Mouse (Mus musculus) urinary bladder, adult 2 months (tissue): Measurements from ENCODE around the gene Tlr2. TPM values are rescaled to one million over a fixed set of nuclear protein-coding genes. Genes with fewer than 3 reads are reported as not detected.

ENCODE experiments used
- DNase-seq: peaks from one replicate; pipeline ENCODE4 v3.0.0; 2022; ENCODE audit warnings: low spot score
- polyA plus RNA-seq: library from polyadenylated mRNA; depleted of rRNA; stranded (reverse); fragments of >200 nt; gene quantifications from 2 replicates; pipeline ENCODE4 v1.2.3, GENCODE M21; 2012; rRNA removed

Tlr2 gene
- polyA plus RNA-seq, 1 experiment = 8.2 TPM

DNA sequence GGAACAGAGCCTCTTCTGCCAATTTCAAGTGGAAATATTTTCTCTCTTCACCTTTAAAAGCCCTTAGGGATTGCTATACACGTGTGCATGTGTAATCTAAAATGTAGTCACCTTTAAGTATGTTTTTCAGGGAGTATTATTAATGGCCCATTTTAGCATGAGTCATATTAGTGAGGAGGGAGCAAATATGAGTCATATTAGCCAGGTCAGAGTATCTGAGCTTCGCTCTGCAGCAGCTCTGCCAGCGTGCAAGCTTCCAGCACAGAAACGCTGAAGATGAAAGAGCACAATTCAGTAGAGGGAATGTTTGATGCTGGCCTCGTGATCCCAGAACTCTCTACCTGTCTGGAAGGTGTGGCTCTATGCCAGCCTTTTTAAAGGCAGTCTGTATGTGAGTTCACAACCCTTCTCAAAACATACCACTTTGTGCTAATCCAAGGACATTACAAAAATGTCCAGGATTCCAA lies 13.4 kb downstream of the Tlr2 start:
- no peak for DNase-seq

DNA sequence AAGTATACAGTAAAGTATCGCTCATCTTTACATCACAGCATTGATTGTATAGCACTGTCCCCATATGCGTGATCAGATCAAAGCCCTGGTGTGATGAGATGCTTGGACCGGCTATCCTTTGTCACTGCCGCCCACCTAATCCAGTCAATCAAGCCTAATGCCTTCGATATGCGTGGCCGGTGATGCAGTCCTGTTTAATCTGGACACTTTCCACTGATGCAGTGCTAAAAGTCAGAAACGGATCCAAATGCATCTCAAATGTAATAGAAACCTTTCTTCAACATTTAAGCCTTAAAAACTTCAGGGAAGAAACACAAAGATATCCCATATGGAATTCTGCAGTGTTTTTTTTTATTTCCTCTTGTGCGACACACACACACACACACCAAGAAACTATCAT lies 13.9 kb downstream of the Tlr2 start:
- no peak for DNase-seq

DNA sequence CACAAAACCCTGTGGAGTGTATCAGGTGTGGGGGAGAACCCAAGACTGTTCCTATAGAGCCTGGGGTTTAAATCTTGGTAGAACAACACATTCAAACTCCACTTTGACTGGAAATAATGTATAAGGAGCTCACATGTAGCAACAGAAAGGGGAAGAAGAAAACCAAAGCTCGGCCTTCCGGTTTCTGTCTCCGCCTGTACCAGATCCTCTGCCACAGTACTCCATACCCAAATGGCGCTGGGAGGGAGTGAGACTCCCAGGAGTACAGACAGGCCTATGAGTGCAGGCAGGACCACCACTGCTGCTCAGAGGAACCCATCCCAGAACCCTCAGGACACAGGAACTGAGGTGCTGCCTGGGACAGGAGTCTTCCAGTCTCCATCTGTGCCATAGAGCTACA lies 17.8 kb downstream of the Tlr2 start:
- no peak for DNase-seq

DNA sequence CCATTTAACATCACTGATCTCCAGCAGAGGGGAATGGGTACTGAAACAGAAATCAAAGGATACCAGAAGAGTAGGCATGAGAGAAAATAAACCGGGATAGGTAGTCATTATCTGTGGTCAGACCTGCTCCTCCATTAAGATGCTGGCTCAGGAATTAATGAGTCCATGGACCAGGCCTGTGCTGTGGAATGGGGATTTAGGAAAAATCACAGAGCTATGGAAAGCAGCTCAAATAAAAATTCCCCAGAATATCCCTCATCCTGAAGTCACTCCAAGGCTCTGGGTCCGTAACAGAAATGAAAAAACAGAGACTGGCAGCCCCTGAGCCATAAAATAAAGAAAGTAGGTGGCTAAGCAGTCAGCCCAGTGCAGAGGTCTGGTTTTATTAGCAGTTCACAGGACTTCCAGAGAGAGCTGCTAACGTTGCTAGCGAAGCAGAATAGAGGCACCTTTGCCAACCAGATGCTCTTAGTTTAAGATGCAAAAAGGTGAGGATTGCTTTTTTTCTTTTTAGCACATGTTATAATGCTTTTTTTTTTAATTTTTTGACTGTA lies 25.1 kb downstream of the Tlr2 start:
- no peak for DNase-seq

DNA sequence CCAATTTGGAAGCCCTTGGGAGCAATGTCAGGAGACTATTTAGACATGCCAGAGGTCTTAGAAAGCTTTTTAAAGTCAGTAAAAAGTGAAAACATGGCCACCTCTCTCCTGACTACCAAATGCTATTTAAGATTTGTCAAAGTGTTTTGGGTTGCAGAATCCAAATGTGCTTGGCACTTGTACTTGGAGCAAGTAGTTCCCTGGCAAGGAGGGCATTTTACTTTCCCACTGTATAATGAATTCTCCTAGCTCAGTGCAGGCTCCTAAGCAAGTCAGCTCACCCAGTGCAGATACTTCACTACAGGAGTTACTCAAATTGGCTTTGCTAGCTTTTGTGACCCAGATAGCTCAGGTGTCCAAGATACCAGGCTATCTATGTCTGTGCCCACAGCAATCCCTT lies 28.7 kb downstream of the Tlr2 start:
- no peak for DNase-seq

DNA sequence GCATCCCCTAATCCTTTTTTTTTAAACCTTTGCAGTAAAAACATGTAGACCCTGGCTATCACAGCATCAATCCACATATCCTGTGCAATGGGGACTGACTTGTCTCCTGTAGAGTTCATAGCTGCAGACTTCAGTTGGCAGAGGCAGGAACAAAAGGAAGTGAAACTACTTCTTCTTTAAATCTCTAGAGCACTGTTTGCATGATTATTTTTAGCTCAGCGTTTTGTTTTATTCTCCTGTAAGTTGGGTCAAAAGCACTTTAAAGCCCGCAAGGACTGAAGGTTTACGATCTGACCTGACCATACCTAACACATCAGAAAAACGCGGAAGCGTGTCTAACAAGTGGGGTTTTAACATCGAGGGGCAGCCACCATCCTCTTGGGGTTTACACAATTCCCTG lies 29.6 kb downstream of the Tlr2 start:
- DNase-seq = no peak

DNA sequence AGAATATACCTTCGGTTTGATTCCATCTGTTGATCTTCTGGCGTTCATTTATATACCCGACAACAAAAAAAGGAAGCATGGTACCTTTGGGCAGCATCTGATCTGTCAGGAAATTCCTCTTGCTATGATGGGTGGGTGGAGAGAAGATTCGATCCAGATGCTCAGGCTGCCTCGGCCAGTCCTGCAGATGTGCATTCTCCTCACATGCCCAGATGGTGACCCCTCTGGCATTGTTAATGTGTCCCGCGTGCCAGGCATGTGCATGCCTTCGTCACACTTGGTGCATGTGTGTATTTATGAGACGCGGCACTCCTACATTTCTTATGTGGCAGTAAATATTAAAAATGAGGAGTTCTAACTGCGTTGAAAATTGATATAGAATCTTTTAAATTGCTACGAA lies 33.1 kb downstream of the Tlr2 start:
- DNase-seq = no peak

DNA sequence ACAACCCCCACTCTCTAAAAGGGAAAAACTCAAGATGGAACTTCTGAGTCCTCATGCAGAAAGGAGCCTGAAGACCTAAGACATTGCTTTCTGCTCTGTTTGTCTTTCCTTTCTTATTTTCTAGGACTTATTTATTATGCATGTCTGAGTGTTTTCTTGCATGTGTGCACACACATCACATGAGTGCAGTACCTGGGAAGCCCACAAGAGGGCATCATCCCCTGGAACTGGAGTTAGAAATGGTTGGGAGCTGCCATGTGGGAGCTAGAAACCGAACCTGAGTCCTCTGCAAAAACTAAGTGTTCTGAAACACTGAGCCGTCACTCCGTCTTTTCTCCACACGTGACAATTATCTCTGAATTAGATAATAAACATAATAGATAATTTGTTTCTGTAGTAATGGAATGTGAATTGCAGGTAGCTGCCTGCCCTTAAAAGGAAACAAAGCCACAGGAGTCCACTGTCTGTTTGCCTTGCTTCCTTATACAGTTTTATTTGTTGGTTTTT lies 39.9 kb downstream of the Tlr2 start:
- no peak for DNase-seq

DNA sequence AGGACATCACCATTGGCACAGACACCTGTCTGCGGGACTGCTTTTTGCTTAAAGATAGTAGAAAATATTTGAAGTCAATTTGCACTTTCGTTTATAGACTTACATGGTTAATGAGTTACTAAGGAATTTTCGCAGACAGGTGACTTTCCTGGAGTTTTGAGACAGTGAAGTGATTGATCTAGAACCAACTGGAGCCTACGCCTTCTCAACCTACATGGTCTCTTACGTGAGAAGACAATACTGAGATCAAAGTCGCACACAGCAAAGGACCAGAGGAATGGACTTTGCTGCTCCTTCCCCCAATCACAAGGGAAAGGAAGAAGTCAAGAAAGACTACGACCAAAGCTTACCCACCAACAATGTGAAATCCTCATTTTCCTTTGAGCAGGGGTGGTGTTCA lies 42.1 kb downstream of the Tlr2 start:
- no peak for DNase-seq

DNA sequence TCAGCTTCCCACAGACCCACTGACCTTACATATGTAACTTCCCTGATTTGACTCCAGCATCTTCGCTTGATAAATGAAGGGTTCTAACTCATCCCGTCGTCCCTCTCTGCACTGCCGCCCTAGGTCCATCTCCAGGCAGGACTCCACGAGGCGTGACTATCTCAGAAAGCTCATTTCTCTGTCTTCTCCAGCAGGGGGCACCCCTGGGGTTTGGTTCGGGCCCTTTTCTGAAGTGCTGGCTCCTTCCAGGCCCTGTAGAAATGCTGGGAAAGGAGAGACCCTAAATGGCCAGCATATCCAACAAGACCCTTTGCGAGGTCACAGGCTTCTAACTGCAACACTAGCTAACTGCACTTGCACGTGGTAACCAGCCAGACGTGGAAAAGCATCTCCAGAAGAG lies 43.7 kb downstream of the Tlr2 start:
- DNase-seq = peak; percentile 42

DNA sequence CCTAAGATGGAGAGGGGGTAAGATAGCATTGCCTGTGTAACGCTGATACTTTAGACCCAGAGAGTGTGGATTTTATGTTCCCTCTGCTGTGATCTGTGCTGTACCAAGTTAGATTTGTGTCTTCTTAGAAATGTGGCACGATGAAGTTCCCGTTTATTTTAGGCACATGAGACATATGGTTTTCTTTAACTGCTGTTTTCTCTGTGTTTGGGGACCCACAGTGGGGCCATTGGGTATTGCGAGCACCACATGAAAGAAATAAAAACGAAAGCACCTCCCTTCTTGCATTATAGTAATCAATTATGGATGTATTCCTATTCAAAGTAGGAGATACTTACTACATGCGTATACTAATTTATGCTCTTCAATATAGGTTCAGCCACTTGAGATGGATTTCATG lies 44.5 kb downstream of the Tlr2 start:
- no peak for DNase-seq

DNA sequence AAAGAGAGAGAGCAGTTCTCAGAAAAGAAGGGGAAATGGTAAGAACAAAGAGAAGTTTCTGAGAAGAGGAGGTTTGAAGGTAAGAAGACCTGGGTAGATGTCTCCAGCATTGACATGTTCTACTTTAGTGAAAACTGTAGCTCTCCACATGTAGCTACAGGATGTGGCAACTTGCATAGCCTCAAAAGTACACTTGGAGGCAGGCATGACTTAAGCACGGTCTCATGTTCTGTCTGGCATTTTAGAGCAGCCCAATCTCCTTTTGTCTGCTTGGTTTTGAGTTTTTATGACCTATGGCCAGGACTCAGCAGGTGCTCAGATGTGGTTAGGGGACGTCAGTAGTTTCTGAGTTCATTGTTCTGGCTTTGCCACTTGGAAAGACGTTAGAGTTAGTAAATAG lies 50.1 kb downstream of the Tlr2 start:
- DNase-seq = no peak

DNA sequence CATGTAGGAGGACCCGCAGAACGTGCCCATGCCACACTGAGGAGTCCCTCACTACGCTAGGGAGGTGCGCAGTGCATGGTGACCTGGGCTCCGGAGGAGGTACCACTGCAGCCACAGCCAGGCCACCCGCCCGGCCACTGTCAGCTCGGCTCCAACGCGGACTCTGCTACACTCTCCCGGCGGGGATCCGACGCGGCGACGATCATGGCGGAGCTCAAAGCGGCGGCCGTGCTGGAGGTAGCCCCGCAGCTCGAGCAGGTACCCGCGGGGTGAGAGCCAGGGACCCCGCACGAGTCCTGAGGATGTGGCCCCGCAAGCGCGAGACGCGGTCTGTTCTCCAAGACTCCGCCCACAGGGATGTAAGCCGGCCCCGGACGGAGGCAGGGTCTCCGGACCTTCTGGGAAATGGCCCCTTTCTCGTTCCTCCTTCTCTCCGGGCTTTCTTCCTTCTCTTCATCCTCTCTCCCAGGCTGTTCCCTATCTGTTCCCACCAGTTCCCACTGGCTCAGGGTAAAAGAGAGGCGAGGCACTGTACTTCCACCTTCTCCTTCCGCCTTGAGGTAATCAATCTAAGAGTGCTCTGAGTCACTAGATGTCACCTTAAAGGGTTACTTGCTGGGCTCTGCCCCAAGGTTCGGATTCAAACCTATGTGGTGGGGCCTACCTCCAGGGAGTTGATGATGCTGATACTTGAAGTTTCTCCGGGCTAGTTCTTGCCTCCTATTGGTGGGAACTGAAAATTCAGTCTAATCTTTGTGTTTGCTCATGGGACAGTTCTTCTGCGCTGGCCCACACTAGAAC lies 51.7 kb downstream of the Tlr2 start:
- DNase-seq = no peak

DNA sequence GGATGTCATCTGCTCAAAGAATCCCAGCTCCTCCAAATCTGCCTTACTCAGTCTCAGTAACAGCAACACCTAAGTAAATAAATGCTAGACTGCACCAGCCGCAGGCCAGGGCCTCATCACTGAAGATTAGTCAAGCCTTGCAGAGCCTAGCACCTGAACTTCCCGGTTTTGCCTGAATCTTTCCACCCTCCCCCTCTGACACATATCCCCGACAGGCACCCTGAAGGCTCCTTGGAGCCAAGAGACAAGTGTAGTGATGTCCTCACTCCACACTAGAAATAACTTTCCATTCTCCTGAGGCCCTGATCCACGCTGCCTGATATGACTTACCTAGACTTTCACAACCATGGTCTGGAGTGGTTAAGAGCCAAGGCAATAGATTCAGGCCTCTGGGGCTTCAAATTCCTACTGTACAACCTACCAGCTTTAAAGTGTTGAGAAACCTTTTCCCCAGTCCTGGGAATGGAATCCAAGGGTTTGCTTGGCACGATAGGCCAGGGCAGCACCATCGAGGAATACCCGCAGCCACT lies 53.7 kb downstream of the Tlr2 start:
- peak; percentile 16 for DNase-seq

DNA sequence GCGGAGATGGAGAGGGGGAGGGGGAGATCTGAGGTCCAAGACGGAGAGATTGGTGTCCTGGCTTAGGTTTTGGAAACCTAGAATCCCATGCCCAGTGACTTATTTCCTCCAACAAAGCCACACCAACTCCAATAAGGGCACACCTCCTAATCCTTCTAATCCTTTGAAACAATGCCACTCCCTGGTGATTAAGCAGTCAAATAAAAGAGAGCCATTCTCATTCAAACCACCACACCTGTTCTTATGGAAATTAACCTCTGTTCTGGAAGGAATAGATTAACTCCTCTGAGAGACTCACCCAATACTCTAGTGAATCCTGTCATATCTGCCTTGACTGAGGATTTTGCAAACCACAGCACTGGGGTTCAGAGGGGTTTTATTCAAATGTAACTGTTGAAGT lies 54.5 kb downstream of the Tlr2 start:
- no peak for DNase-seq

Other genes starting within 250 kb of the Tlr2 start
- gene Sfrp2, start 75.4 kb downstream of the Tlr2 start, polyA plus RNA-seq = 29.8 and 42.4 TPM in 2 replicates
- 21.4 and 23.7 TPM in 2 replicates for gene Tmem131l, start 198.4 kb upstream of the Tlr2 start, polyA plus RNA-seq